Mouse (Mus musculus) kidney, embryonic 16.5 days (tissue): Measurements from ENCODE around the gene Celf3. TPM values are rescaled to one million over a fixed set of nuclear protein-coding genes. Genes with fewer than 3 reads are reported as not detected.
A peak's percentile ranks its signal among the peaks of the same experiment; 100 is the strongest.

ENCODE experiments used
- ATAC-seq: fragments of 200-750 bp; cut with Nextera tagmentation; 2 replicates; pipeline ENCODE4 v1.8.0; 2017; ENCODE audit warnings: moderate TSS enrichment; ENCODE audit not compliant: low FRiP score, low TSS enrichment
- H3K27ac ChIP-seq: fragments of 300-500 bp; sonication (generic); 2 replicates; pipeline ENCODE4 v1.5.1; 2014; ENCODE audit warnings: low read length
- H3K27me3 ChIP-seq: fragments of 300-500 bp; sonication (generic); 2 replicates; pipeline ENCODE4 v1.6.1; 2014; ENCODE audit warnings: low read length, control low read depth, mixed read lengths; ENCODE audit not compliant: insufficient read depth
- H3K36me3 ChIP-seq: fragments of 300-500 bp; sonication (generic); 2 replicates; pipeline ENCODE4 v1.6.1; 2014; ENCODE audit warnings: low read length, control low read depth, mixed read lengths; ENCODE audit not compliant: insufficient read depth
- H3K4me1 ChIP-seq: fragments of 300-500 bp; sonication (generic); 2 replicates; pipeline ENCODE4 v1.6.1; 2014; ENCODE audit warnings: low read length, control low read depth, mixed read lengths; ENCODE audit not compliant: insufficient read depth
- H3K4me2 ChIP-seq: fragments of 300-500 bp; sonication (generic); replicated peaks from 2 replicates; pipeline ENCODE4 v1.6.1; 2014; ENCODE audit warnings: low read depth, low read length
- H3K4me3 ChIP-seq: fragments of 300-500 bp; sonication (generic); 2 replicates; pipeline ENCODE4 v1.5.1; 2014; ENCODE audit warnings: mild to moderate bottlenecking, low read length
- H3K9ac ChIP-seq: fragments of 300-500 bp; sonication (generic); replicated peaks from 2 replicates; pipeline ENCODE4 v1.6.1; 2014; ENCODE audit warnings: low read length
- H3K9me3 ChIP-seq: fragments of 300-500 bp; sonication (generic); 2 replicates; pipeline ENCODE4 v1.6.1; 2016; ENCODE audit warnings: low read length, control low read depth
- WGBS: fragments of 180-500 bp; shearing (Covaris S2); extraction: QIAGEN DNeasy Blood & Tissue Kit; methylation state at CpG from one replicate; pipeline ENCODE4 v1.1.7; 2014; 5-methylcytosine and 5-hydroxymethylcytosine counted together
- polyA plus RNA-seq: library from polyadenylated mRNA; unstranded; fragments of >200 nt; fragmentation: Nextera tagmentation; extraction: Ambion mirVana; gene quantifications from 2 replicates; pipeline ENCODE4 v1.2.1, GENCODE M21; 2015

Celf3 gene
- polyA plus RNA-seq, 1 experiment from 2014 or later = 1.4 TPM

DNA sequence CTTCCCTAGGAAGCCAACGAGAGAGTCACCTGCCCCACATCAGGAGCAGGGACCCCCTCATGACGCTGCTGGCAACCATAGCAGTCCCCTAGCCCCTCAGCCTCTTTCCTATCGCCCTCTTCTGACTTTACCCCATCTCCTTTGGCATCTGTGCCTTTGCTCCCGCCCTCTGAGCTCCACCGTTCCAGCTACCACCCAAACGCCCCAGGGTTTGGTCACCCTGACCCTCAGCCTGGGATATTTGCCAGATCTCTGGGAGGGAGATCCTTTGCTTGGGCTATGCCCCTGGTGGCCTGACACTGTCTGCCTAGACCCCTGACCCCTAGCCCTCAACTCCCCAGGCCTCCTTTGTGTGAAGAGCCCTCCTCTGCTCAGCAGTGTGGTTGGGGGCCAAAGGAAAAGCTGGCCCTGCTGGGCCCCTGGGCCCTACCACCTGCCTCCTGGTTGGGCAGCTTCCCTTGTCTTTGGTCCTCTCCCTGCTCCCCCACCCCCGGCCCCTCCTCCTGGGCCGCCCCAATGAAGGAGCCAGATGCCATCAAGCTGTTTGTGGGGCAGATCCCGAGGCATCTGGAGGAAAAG is 585 bp downstream of the Celf3 start:
- Histone ChIP-seq H3K4me3 (no peak overlapping the region), H3K27ac (no peak overlapping the region), H3K36me3 (no peaks in the 10 kb centered on the region), H3K27me3 (peaks cover 15% of the 10 kb centered on the region), H3K4me1 (peaks cover 5% of the 10 kb centered on the region; the same call in 1 of the 2 replicates), H3K9me3 (no peaks in the 10 kb centered on the region), H3K4me2 (no peak overlapping the region), H3K9ac (no peak overlapping the region)
- WGBS = 9% methylated on average over 9 of the region's 9 CpGs
- no peak for ATAC-seq

DNA sequence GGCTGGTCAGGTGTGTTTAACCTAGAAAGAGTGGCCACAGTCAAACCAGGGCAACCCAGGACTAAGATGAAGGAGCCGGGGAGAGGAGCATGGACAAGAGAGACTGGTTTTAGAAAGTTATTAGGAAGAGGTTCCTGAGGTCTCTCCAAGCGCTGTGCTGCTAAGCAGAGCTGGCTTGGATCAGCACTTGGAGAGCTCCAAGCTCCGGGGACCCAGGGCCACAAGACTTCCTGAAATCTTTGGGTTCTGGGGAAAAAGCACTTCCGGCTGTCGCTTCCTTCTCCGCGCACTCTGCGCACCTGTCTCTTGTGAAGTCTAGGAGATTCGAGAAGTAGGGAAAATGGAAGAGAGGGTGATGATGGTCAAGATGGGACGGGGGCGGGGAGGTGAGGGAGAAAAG is 1.5 kb downstream of the Celf3 start:
- 0 out of 2 replicates have a peak, but pooled peaks cover 2% of the 10 kb centered on the region for H3K4me1 ChIP-seq
- 0 out of 2 replicates have a peak overlapping the region, but pooled peaks have one; percentile 22 for H3K4me3 ChIP-seq
- H3K9me3 ChIP-seq = no peaks in the 10 kb centered on the region
- H3K27me3 ChIP-seq = peaks cover 15% of the 10 kb centered on the region
- no peaks in the 10 kb centered on the region for H3K36me3 ChIP-seq
- no peak overlapping the region for H3K9ac ChIP-seq
- 2% methylated on average over 11 of the region's 11 CpGs for WGBS
- H3K27ac ChIP-seq = no peak overlapping the region
- H3K4me2 ChIP-seq = peak overlapping the region; percentile 43
- no peak for ATAC-seq

DNA sequence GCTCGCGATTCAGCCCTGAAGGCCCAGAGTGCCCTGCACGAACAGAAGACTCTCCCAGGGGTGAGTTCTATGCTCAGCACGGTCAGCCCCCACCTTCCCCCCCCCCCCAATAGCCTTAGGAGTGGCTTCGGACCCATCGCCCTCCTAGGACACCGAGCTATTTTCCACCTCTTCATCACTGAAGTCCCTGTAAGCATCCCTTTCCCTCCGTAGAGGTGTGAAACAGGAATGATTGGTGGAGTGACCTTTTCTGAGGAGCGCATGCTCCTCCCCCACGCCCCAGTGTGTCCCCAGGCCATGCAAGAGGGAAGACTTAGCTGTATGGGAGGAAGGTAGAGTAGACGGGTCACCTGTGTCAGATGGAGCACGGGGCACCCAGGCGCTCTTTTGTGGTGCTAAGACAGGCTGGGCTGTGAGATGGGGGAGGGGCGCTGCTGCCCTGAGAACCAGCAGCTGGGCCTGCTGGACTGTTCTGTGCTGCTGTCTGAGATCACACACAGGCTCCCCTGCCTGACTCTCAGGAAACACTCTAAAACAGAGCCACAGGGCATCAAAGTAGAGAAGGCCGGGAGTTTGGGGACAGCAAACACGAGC is 2.3 kb downstream of the Celf3 start, which contains the start of gene Riiad1:
Gene Riiad1 (minus strand): TSS at position 51 of the 594 bp plus-strand sequence.
- H3K36me3 ChIP-seq = no peaks in the 10 kb centered on the region
- no peaks in the 10 kb centered on the region for H3K9me3 ChIP-seq
- ATAC-seq = no peak
- peak within 1 kb of the TSS; percentile 43 for H3K4me2 ChIP-seq
- 0 out of 2 replicates have a peak within 1 kb of the TSS, but pooled peaks have one; percentile 22 for H3K4me3 ChIP-seq
- H3K9ac ChIP-seq = no peak within 1 kb of the TSS
- WGBS = 10% methylated on average over 16 of the region's 16 CpGs
- H3K27ac ChIP-seq = no peak within 1 kb of the TSS
- 0 out of 2 replicates have a peak, but pooled peaks cover 2% of the 10 kb centered on the region for H3K4me1 ChIP-seq
- peaks cover 15% of the 10 kb centered on the region for H3K27me3 ChIP-seq

DNA sequence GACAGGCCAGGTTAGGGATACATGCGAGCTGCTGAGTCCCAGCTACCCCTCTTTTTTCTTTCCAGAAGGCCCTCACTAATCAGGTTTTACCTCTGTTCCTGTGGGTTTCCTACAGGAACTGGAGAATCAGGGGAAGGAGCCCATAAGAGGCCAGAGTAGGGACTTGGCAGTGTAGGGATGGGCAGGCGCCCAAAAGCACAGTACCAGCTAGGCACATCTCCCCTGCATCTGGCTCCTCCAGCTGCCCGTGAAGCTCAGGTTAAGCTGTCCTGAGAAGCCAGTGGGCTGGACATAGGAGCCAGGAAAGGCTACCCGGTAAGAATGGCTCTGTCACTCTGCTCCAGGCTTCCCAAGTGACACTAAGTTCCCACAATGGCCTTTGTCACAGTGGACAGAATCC is 3.3 kb downstream of the Celf3 start:
- Histone ChIP-seq H3K27me3 (peaks cover 15% of the 10 kb centered on the region), H3K36me3 (no peaks in the 10 kb centered on the region), H3K4me2 (no peak overlapping the region), H3K9me3 (no peaks in the 10 kb centered on the region), H3K4me1 (0 out of 2 replicates have a peak, but pooled peaks cover 2% of the 10 kb centered on the region), H3K27ac (no peak overlapping the region), H3K4me3 (no peak overlapping the region), H3K9ac (no peak overlapping the region)
- ATAC-seq = no peak
- 72% methylated on average over 4 of the region's 4 CpGs for WGBS

DNA sequence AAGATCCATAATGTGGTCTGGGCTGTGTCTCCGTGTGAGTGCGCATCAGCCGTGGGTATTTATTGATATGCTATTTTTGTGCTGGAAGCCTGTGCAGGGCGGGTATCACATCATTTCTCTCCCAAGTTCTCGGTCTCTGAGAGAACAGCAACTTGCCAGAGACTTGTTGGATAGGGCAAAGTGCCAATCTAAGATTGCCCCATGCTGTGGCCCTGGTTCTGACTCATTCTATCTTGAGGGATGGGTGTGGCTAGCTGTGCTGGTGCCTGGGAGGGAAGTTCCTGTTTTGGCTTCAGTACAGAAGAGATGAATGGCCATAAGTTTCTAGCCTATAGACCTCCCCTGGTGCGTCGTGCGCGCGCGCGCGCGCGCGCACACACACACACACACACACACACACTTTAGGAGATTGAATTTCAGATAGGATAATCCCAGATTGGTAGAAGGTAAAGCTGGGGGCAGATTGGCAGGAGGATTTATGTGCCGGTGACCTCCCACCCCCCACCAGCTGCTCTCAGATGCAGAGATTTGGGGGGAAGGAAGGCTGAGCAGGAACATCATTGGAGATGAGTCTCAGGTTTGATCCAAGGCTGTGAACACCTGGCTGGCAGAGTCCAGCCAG is 4.8 kb downstream of the Celf3 start:
- H3K9me3 ChIP-seq = no peaks in the 10 kb centered on the region
- no peak overlapping the region for H3K4me2 ChIP-seq
- H3K4me1 ChIP-seq = 0 out of 2 replicates have a peak, but pooled peaks cover 2% of the 10 kb centered on the region
- H3K27me3 ChIP-seq = peaks cover 15% of the 10 kb centered on the region
- ATAC-seq = no peak
- no peak overlapping the region for H3K9ac ChIP-seq
- no peak overlapping the region for H3K4me3 ChIP-seq
- H3K27ac ChIP-seq = no peak overlapping the region
- WGBS = 86% methylated on average over 17 of the region's 17 CpGs
- H3K36me3 ChIP-seq = no peaks in the 10 kb centered on the region

DNA sequence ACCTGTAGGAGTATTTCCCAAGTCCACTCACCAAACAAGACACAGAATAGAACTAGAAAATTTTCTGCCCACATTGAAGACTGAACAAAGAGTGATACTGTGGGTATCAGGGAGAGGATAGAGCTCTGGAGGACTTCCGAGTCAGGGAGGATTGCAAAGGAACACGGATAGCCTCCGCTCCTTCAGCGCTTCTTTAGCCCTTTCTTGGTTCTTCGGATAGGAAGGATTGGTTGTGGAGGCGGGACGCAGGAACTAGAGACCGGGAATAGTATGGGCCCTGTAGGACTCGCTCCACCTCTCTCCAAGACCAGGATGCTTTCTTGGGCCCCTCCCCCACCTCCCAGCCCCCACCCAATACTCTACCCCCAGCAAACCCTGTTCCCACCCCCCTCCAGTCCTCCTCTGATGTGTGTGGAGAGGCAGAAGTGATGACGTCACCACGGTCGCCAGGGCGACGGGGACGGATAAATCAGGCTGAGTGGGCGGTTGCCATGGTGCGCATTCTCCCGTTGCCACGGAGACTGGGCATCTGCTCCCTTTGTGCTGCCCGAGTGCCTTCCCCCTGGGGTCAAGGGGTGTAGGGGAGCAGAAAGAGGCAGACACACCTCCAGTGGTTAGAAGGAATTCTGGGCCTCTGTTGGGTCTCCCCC is 5.8 kb downstream of the Celf3 start:
- Histone ChIP-seq H3K4me2 (no peak overlapping the region), H3K9ac (no peak overlapping the region), H3K27ac (no peak overlapping the region), H3K9me3 (no peaks in the 10 kb centered on the region), H3K4me1 (no peaks in the 10 kb centered on the region), H3K27me3 (peaks cover 8% of the 10 kb centered on the region), H3K36me3 (no peaks in the 10 kb centered on the region), H3K4me3 (no peak overlapping the region)
- ATAC-seq = peak; percentile 31; the same call in 1 of the 2 replicates
- WGBS = 27% methylated on average over 20 of the region's 20 CpGs

DNA sequence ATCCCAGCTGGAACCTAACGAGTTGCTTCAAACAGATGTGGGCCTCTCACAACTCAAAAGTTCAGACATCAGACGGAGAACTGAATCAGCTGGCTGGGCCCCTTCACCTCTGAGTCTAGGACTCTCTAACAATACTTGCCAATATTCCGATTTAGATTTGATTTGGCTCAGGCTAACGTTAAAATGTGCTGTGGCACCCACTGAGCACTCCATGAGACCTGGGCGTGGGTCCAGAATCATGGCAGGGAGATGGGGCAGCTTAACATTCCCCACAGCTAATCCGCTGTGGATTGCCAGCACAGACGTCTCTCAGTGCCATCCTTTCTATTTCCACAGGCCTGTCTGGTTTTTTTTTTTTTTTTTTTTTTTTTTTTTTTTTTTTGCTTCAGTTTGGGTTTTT is 7.8 kb downstream of the Celf3 start:
- no peaks in the 10 kb centered on the region for H3K4me1 ChIP-seq
- H3K27me3 ChIP-seq = no peaks in the 10 kb centered on the region
- no peak overlapping the region for H3K9ac ChIP-seq
- no peak overlapping the region for H3K4me2 ChIP-seq
- no peaks in the 10 kb centered on the region for H3K36me3 ChIP-seq
- ATAC-seq = no peak
- H3K4me3 ChIP-seq = no peak overlapping the region
- no peak overlapping the region for H3K27ac ChIP-seq
- H3K9me3 ChIP-seq = no peaks in the 10 kb centered on the region
- WGBS = 80% methylated on average over 7 of the region's 7 CpGs

DNA sequence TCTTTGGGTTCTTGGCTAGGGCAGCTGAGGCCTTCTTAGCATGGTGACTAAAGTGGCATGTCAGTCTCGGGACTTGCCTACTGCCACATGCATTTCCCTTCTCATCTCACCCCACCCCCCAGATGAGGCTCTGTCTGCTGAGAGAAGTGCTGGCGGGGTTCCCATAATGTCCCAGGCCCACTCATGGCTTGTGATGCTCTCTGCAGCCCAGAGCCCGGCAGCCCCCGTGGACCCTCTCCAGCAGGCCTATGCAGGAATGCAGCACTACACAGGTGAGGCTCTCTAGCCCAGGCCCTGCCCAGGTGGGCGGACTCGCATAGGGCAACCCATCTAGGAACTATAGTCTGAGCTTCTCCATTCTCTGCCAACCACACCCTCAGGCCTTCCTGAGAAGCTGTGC is 9.5 kb downstream of the Celf3 start:
- H3K27ac ChIP-seq = no peak overlapping the region
- no peak overlapping the region for H3K4me3 ChIP-seq
- H3K9ac ChIP-seq = no peak overlapping the region
- no peaks in the 10 kb centered on the region for H3K9me3 ChIP-seq
- no peak overlapping the region for H3K4me2 ChIP-seq
- no peak for ATAC-seq
- peaks cover 5% of the 10 kb centered on the region; the same call in 1 of the 2 replicates for H3K36me3 ChIP-seq
- H3K27me3 ChIP-seq = no peaks in the 10 kb centered on the region
- H3K4me1 ChIP-seq = no peaks in the 10 kb centered on the region
- 81% methylated on average over 6 of the region's 6 CpGs for WGBS

DNA sequence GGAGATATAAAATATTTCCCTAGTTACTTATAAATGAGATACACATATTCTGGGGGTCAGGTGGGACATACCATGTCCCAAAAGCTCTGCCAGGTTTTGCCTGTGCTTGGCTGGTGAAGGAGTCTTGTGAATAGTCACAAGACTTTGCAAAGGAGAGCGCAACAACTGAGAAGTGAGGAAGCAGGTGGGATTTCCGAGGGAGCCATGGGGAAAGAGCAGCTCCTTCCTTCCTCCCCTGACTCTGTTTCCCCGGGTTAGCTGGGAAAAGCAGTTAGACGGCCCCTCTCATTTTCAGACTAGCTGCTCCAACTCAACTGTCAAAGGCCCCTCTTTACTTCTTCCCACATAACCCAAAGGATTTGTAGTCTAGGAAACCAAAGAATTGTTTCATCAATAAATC is 19.1 kb downstream of the Celf3 start:
- Histone ChIP-seq H3K27ac (no peak overlapping the region), H3K9ac (no peak overlapping the region), H3K4me3 (no peak overlapping the region), H3K4me1 (no peaks in the 10 kb centered on the region), H3K4me2 (no peak overlapping the region), H3K9me3 (no peaks in the 10 kb centered on the region), H3K27me3 (no peaks in the 10 kb centered on the region), H3K36me3 (peaks cover 22% of the 10 kb centered on the region)
- ATAC-seq = no peak
- 89% methylated on average over 4 of the region's 4 CpGs for WGBS
